Mouse (Mus musculus) liver, postnatal 0 days (tissue): ENCODE data around the gene Mchr1. TPM values are rescaled to one million over a fixed set of nuclear protein-coding genes. Genes with fewer than 3 reads are reported as not detected.
"Not testable (repeated sequence)": the region's sequence is repeated elsewhere in the genome, so short reads cannot be mapped to it uniquely, and the experiment has no call there.

ENCODE experiments used
- ATAC-seq: fragments of 200-750 bp; cut with Nextera tagmentation; 2 replicates; pipeline ENCODE4 v1.8.0; 2017; ENCODE audit warnings: mild to moderate bottlenecking, moderate library complexity
- DNase-seq: peaks from one replicate; pipeline ENCODE4 v3.0.0-alpha.2; 2016
- H3K27ac ChIP-seq: fragments of 300-500 bp; sonication (generic); 2 replicates; pipeline ENCODE4 v1.5.1; 2014; ENCODE audit warnings: antibody characterized with exemption, moderate library complexity, mild to moderate bottlenecking, low read depth
- H3K27me3 ChIP-seq: fragments of 300-500 bp; sonication (generic); 2 replicates; pipeline ENCODE4 v1.6.1; 2014; ENCODE audit warnings: low read length, control low read depth, mixed read lengths; ENCODE audit not compliant: insufficient read depth
- H3K36me3 ChIP-seq: fragments of 300-500 bp; sonication (generic); replicated peaks from 2 replicates; pipeline ENCODE4 v1.6.1; 2014; ENCODE audit warnings: mild to moderate bottlenecking, control low read depth, low read length, moderate library complexity, mixed read lengths; ENCODE audit not compliant: insufficient read depth
- H3K4me1 ChIP-seq: fragments of 300-500 bp; sonication (generic); 2 replicates; pipeline ENCODE4 v1.6.1; 2014; ENCODE audit warnings: antibody characterized with exemption, mild to moderate bottlenecking, control low read depth; ENCODE audit not compliant: insufficient read depth
- H3K4me2 ChIP-seq: fragments of 300-500 bp; sonication (generic); 2 replicates; pipeline ENCODE4 v1.6.1; 2014; ENCODE audit warnings: low read depth, mild to moderate bottlenecking, low read length, moderate library complexity, mixed read lengths
- H3K4me3 ChIP-seq: fragments of 300-500 bp; sonication (generic); 2 replicates; pipeline ENCODE4 v1.5.1; 2014; ENCODE audit warnings: low read depth, low read length
- H3K9ac ChIP-seq: fragments of 300-500 bp; sonication (generic); replicated peaks from 2 replicates; pipeline ENCODE4 v1.6.1; 2014; ENCODE audit warnings: mild to moderate bottlenecking, moderate library complexity
- H3K9me3 ChIP-seq: fragments of 300-500 bp; sonication (generic); 2 replicates; pipeline ENCODE4 v1.6.1; 2016; ENCODE audit warnings: mild to moderate bottlenecking, control low read depth, low read length, mixed read lengths
- CTCF ChIP-seq: sonication (generic); IDR thresholded peaks from 2 replicates; pipeline ENCODE4 v1.5.1; 2016; ENCODE audit warnings: antibody characterized with exemption, low read depth
- EP300 ChIP-seq: IDR thresholded peaks from 2 replicates; pipeline ENCODE4 v1.6.1; 2016; ENCODE audit warnings: antibody characterized with exemption, low read depth, mild to moderate bottlenecking
- WGBS: fragments of 180-500 bp; shearing (Covaris S2); extraction: QIAGEN DNeasy Blood & Tissue Kit; methylation state at CpG from one replicate; pipeline ENCODE4 v1.1.7; 2014; ENCODE audit not compliant: insufficient replicate concordance; 5-methylcytosine and 5-hydroxymethylcytosine counted together
- polyA plus RNA-seq: library from polyadenylated mRNA; unstranded; fragments of >200 nt; fragmentation: Nextera tagmentation; extraction: Ambion mirVana; gene quantifications from 2 replicates; pipeline ENCODE4 v1.2.1, GENCODE M21; 2015

Mchr1 gene
- polyA plus RNA-seq, 1 experiment from 2014 or later, result 0.12 TPM

GRCm38 (mm10) chr15:81202462-81202861 lies 32.8 kb upstream of the Mchr1 start:
- WGBS, result 89% methylated on average over 5 of the region's 5 CpGs
- no peaks in the 10 kb centered on the region for H3K36me3 ChIP-seq
- TF ChIP-seq EP300 (no peak), CTCF (no peak)
- H3K27ac ChIP-seq, result no peak overlapping the region
- H3K9ac ChIP-seq, result no peak overlapping the region
- H3K9me3 ChIP-seq, result 0 out of 2 replicates have a peak, but pooled peaks cover 5% of the 10 kb centered on the region
- ATAC-seq (no peak), DNase-seq (no peak)
- H3K27me3 ChIP-seq, result no peaks in the 10 kb centered on the region
- H3K4me2 ChIP-seq, result no peak overlapping the region
- no peak overlapping the region for H3K4me3 ChIP-seq
- H3K4me1 ChIP-seq, result no peaks in the 10 kb centered on the region

- TF ChIP-seq EP300 (no peak), CTCF (no peak)
- Histone ChIP-seq H3K36me3 (no peaks in the 10 kb centered on the region), H3K9me3 (no peaks in the 10 kb centered on the region), H3K9ac (no peak overlapping the region), H3K27ac (no peak overlapping the region), H3K4me1 (no peaks in the 10 kb centered on the region), H3K27me3 (no peaks in the 10 kb centered on the region), H3K4me3 (no peak overlapping the region), H3K4me2 (no peak overlapping the region)
- ATAC-seq (no peak), DNase-seq (no peak)
- WGBS, result 36% methylated on average over 5 of the region's 5 CpGs
Observed at GRCm38 (mm10) chr15:81210496-81210895, 24.8 kb upstream of the Mchr1 start.

GRCm38 (mm10) chr15:81212976-81213375 lies 22.3 kb upstream of the Mchr1 start:
- Histone ChIP-seq H3K36me3 (no peaks in the 10 kb centered on the region), H3K4me2 (no peak overlapping the region), H3K27me3 (no peaks in the 10 kb centered on the region), H3K9me3 (no peaks in the 10 kb centered on the region), H3K4me1 (no peaks in the 10 kb centered on the region), H3K9ac (no peak overlapping the region), H3K4me3 (no peak overlapping the region), H3K27ac (no peak overlapping the region)
- ATAC-seq (no peak), DNase-seq (no peak)
- TF ChIP-seq EP300 (no peak), CTCF (no peak)
- WGBS, result 76% methylated on average over 15 of the region's 15 CpGs

DNA sequence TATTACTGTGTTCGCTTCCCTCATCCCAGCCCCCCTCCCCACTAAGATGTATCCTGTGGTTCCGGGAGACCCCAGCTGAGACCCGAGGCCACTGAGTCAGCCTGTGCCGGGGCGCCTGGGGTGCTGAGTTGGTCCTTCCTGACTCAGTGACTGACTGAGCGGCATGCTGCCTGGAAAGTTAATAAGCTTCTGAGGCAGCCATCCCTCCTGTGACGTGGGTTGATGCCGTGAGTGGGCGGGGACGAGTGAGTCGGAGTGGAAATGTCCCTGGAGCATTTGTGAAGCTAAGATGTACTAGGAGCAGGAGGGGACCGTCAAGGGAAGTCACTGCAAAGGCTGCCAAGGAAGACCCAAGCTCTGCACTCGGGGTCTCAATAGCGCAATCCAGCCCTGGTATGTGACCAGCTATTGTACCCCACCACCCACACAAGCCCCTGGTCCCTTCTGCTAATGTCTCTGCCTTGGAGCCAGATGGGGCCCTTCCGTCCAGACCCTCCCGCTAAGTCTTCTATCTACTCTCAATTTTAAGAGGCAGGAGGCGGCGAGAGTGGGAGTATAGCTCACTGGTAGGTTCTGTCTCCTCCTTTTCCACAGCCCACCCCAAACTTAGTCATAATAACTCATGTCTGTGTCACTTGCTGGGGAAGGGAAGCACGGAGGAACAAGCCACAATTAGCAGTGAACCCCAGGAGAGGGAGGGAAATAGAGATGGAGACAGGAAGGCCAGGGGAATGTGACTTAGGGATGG lies 18.2 kb upstream of the Mchr1 start:
- TF ChIP-seq CTCF, result no peak
- no peak for TF ChIP-seq EP300
- Histone ChIP-seq H3K4me2 (no peak overlapping the region), H3K4me1 (no peaks in the 10 kb centered on the region), H3K27me3 (no peaks in the 10 kb centered on the region), H3K9ac (no peak overlapping the region), H3K4me3 (no peak overlapping the region), H3K36me3 (no peaks in the 10 kb centered on the region), H3K9me3 (no peaks in the 10 kb centered on the region), H3K27ac (no peak overlapping the region)
- ATAC-seq (no peak), DNase-seq (no peak)
- 77% methylated on average over 19 of the region's 19 CpGs for WGBS

DNA sequence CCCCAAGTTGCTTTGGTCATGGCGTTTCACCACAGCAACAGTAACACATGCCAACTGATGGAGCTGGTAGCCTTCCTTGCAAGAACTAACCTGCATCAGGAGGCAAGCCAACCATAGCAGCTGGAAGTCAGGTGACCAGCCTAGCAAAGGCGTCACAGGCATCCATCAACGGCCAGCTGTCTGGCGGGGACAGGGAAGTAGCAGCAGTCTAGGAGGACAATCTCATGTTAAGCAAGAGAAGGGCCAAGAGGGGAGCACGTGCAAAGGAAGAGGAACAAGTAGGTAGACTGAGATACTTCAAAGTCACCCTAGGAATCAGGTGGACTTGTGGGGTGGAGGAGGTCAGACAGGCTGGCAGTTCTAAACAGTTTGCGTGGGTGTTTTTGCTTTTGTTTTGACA lies 16.2 kb upstream of the Mchr1 start:
- H3K27ac ChIP-seq, result no peak overlapping the region
- no peak for ATAC-seq
- no peaks in the 10 kb centered on the region for H3K4me1 ChIP-seq
- no peak overlapping the region for H3K9ac ChIP-seq
- H3K4me2 ChIP-seq, result no peak overlapping the region
- no peak overlapping the region for H3K4me3 ChIP-seq
- no peak for DNase-seq
- 41% methylated on average over 6 of the region's 6 CpGs for WGBS
- H3K36me3 ChIP-seq, result no peaks in the 10 kb centered on the region
- no peaks in the 10 kb centered on the region for H3K9me3 ChIP-seq
- no peak for TF ChIP-seq CTCF
- TF ChIP-seq EP300, result no peak
- H3K27me3 ChIP-seq, result no peaks in the 10 kb centered on the region

DNA sequence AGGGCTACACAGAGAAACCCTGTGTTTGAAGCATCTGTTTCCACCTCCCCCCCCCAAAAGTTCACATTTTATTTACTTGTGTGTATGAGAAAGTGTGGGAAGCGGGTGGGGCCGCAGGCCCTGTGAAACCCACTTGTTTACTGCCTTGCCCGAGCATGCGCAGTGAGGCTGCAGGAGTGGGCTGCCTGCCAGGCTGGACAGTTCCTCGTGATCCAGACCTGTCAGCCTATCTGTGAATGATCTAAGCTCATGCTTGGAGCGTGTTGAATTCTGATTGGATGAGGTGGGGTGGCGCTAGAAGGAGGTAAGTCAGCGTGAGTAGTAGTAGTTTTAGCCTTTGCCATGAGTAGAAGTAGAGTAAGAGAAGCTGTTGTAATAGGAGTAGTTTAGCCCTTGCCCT lies 15.2 kb upstream of the Mchr1 start:
- not testable (repeated sequence) for H3K36me3 ChIP-seq, H3K4me1 ChIP-seq, H3K9me3 ChIP-seq, ATAC-seq, DNase-seq, H3K4me2 ChIP-seq, H3K27ac ChIP-seq, H3K27me3 ChIP-seq, H3K9ac ChIP-seq, H3K4me3 ChIP-seq
- WGBS, result 75% methylated on average over 8 of the region's 8 CpGs
